Mouse (Mus musculus): ENCODE data around the gene Eno1. TPM values are rescaled to one million over a fixed set of nuclear protein-coding genes. Genes with fewer than 3 reads are reported as not detected.

Eno1 gene
- polyA plus RNA-seq, 1 experiment from 2014 or later, result 1,334 TPM

DNA sequence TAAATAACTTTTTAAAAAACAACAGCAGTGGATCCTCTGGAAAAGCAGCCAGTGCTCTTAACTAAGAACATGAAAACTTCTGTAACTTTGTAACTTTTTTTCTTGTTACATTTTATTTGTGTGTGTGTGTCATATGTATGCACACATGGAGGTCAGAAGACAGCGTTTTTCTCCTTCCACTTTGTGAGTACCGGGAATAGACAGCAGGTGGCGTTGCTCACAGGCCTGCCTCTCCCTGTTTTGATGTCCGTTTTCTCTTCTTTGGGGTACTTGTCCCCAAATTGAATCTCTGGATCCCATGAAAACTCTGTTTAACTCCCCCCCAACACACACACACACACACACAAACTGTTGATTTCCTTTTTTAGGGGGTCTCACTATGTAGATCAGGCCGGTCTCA, 22.6 kb upstream of the Eno1 start:
- Histone ChIP-seq H3K4me3 (replicated peaks) (no peak overlapping the region), H3K36me3 (replicated peaks) (no peaks in the 10 kb centered on the region), H3K9me3 (no peaks in the 10 kb centered on the region), H3K4me2 (no peak overlapping the region), H3K9ac (no peak overlapping the region), H3K27me3 (no peaks in the 10 kb centered on the region), H3K27ac (no peak overlapping the region), H3K4me1 (peaks cover 11% of the 10 kb centered on the region; the same call in 1 of the 2 replicates)
- no peak for ATAC-seq (ENCODE audit: low FRiP score)
- 33% methylated on average over 5 of the region's 5 CpGs for WGBS

DNA sequence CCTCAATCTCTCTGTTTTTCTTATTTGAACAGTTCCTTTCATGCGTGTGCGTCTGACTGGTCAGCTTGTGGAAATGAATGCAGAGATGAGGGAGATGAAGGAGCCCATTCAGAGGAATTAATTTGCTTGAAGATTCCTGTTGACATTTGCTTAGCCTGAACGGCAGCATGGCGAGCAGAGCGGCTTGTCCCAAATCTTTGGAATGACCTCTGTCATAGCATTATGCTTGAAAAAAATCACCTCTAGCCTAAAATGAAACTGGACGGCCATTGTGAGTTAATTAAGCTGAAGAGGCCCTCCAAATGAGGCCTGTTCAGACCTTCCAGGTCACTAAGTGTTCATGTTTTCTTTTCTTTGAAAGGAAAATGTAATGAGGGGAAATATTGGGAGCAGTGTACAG, 20.1 kb upstream of the Eno1 start:
- 20% methylated on average over 6 of the region's 6 CpGs for WGBS
- no peaks in the 10 kb centered on the region for H3K36me3 ChIP-seq (replicated peaks)
- H3K27ac ChIP-seq, result no peak overlapping the region
- no peak overlapping the region for H3K9ac ChIP-seq
- peaks cover 16% of the 10 kb centered on the region for H3K4me1 ChIP-seq
- H3K4me3 ChIP-seq (replicated peaks), result no peak overlapping the region
- no peak for ATAC-seq (ENCODE audit: low FRiP score)
- peaks cover 12% of the 10 kb centered on the region for H3K27me3 ChIP-seq
- H3K4me2 ChIP-seq, result no peak overlapping the region
- H3K9me3 ChIP-seq, result no peaks in the 10 kb centered on the region

GRCm38 (mm10) chr4:150217042-150217554, 19.4 kb upstream of the Eno1 start:
- H3K4me3 ChIP-seq (replicated peaks), result no peak overlapping the region
- H3K9ac ChIP-seq, result no peak overlapping the region

GRCm38 (mm10) chr4:150217935-150218334, 18.6 kb upstream of the Eno1 start:
- Histone ChIP-seq H3K27me3 (peaks cover 14% of the 10 kb centered on the region), H3K27ac (no peak overlapping the region), H3K4me1 (peaks cover 8% of the 10 kb centered on the region), H3K36me3 (replicated peaks) (no peaks in the 10 kb centered on the region), H3K4me3 (replicated peaks) (no peak overlapping the region), H3K9ac (no peak overlapping the region), H3K9me3 (no peaks in the 10 kb centered on the region), H3K4me2 (no peak overlapping the region)
- WGBS, result 94% methylated on average over 1 of the region's 1 CpGs
- ATAC-seq (ENCODE audit: low FRiP score), result no peak

More at GRCm38 (mm10) chr4:150217042-150217554, 19.4 kb upstream of the Eno1 start:
- Histone ChIP-seq H3K4me1 (peaks cover 16% of the 10 kb centered on the region), H3K36me3 (replicated peaks) (no peaks in the 10 kb centered on the region), H3K9me3 (no peaks in the 10 kb centered on the region), H3K27ac (no peak overlapping the region), H3K4me2 (no peak overlapping the region), H3K27me3 (peaks cover 14% of the 10 kb centered on the region)
- 70% methylated on average over 5 of the region's 5 CpGs for WGBS
- no peak for ATAC-seq (ENCODE audit: low FRiP score)

- no peak for ATAC-seq (ENCODE audit: low FRiP score)
- peaks cover 5% of the 10 kb centered on the region for H3K4me1 ChIP-seq
- no peak overlapping the region for H3K4me3 ChIP-seq (replicated peaks)
- no peak overlapping the region for H3K9ac ChIP-seq
- H3K27me3 ChIP-seq, result peaks cover 18% of the 10 kb centered on the region
- H3K4me2 ChIP-seq, result no peak overlapping the region
- H3K27ac ChIP-seq, result no peak overlapping the region
- WGBS, result 71% methylated on average over 9 of the region's 9 CpGs
- no peaks in the 10 kb centered on the region for H3K36me3 ChIP-seq (replicated peaks)
- no peaks in the 10 kb centered on the region for H3K9me3 ChIP-seq
Observed at GRCm38 (mm10) chr4:150219501-150220292, 16.8 kb upstream of the Eno1 start.

GRCm38 (mm10) chr4:150220584-150220983, 15.9 kb upstream of the Eno1 start:
- Histone ChIP-seq H3K36me3 (replicated peaks) (no peaks in the 10 kb centered on the region), H3K9ac (peak overlapping the region; percentile 25; the same call in 1 of the 2 replicates), H3K4me1 (peaks cover 5% of the 10 kb centered on the region), H3K4me3 (replicated peaks) (no peak overlapping the region; the same call in 1 of the 2 replicates), H3K27ac (no peak overlapping the region), H3K27me3 (peaks cover 18% of the 10 kb centered on the region), H3K9me3 (no peaks in the 10 kb centered on the region), H3K4me2 (peak overlapping the region; percentile 19; the same call in 1 of the 2 replicates)
- no peak for ATAC-seq (ENCODE audit: low FRiP score)
- 21% methylated on average over 11 of the region's 11 CpGs for WGBS

DNA sequence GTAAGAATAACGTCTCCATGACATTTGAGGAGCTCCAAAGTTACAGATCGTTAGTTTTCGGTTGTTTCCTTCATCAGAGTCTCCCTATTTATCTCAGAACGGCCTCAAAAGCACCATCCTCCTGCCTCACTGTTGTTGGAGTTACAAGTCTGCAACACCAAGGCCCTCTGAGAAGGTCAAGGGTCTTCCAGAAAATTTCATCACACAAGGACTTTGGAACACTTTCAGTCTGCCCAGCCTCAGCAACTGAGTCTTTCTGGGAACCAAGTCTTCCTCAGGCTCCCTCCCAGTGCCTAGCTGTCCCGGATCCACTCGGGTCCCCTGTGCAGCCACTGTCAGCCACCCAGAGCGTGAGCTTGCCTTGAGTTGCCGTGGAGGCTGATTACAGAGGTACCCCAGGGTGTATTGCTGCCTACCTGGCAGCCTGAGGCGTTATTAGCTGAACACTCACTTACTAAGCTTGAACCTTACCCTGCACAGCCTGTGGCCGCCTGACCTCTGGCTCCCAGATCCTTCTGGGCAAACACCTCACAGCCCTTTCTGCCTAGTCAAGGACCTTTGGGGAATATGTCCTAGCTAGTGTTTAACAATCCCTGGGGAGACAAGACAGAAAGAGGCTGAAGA, 15.4 kb upstream of the Eno1 start:
- WGBS, result 44% methylated on average over 10 of the region's 10 CpGs
- Histone ChIP-seq H3K36me3 (replicated peaks) (no peaks in the 10 kb centered on the region), H3K9ac (no peak overlapping the region), H3K9me3 (no peaks in the 10 kb centered on the region), H3K27me3 (peaks cover 18% of the 10 kb centered on the region), H3K4me1 (peaks cover 5% of the 10 kb centered on the region), H3K4me2 (0 out of 2 replicates have a peak overlapping the region, but pooled peaks have one; percentile 19), H3K4me3 (replicated peaks) (no peak overlapping the region), H3K27ac (no peak overlapping the region)
- ATAC-seq (ENCODE audit: low FRiP score), result no peak

- Histone ChIP-seq H3K4me3 (replicated peaks) (no peak overlapping the region), H3K27ac (no peak overlapping the region), H3K4me2 (no peak overlapping the region), H3K4me1 (peaks cover 14% of the 10 kb centered on the region), H3K27me3 (peaks cover 18% of the 10 kb centered on the region), H3K9ac (no peak overlapping the region), H3K9me3 (no peaks in the 10 kb centered on the region), H3K36me3 (replicated peaks) (no peaks in the 10 kb centered on the region)
- 90% methylated on average over 4 of the region's 4 CpGs for WGBS
- ATAC-seq (ENCODE audit: low FRiP score), result no peak
Observed at GRCm38 (mm10) chr4:150223830-150224229, 12.7 kb upstream of the Eno1 start.

DNA sequence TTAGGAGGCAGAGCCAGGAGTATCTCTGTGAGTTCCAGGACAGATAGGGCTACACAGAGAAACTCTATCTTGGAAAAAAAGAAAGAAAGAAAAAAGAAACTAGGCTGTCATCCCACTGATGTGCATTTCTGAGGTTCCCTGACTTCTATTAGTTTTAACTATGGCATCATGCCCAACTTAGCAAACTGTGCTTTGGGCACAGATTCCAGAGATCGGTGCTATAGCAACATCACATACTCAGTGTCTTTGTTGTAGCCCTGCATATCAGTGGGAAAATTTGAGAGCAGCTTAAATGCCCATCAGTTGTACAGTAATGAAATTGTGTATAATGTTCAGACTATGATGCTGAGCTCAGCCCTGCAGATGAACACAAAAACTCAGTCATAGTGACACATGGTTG, 10.8 kb upstream of the Eno1 start:
- Histone ChIP-seq H3K9ac (no peak overlapping the region), H3K4me1 (peaks cover 25% of the 10 kb centered on the region), H3K27ac (no peak overlapping the region), H3K9me3 (no peaks in the 10 kb centered on the region), H3K4me2 (no peak overlapping the region), H3K4me3 (replicated peaks) (no peak overlapping the region), H3K36me3 (replicated peaks) (no peaks in the 10 kb centered on the region), H3K27me3 (peaks cover 16% of the 10 kb centered on the region)
- 91% methylated on average over 1 of the region's 1 CpGs for WGBS
- ATAC-seq (ENCODE audit: low FRiP score), result no peak

DNA sequence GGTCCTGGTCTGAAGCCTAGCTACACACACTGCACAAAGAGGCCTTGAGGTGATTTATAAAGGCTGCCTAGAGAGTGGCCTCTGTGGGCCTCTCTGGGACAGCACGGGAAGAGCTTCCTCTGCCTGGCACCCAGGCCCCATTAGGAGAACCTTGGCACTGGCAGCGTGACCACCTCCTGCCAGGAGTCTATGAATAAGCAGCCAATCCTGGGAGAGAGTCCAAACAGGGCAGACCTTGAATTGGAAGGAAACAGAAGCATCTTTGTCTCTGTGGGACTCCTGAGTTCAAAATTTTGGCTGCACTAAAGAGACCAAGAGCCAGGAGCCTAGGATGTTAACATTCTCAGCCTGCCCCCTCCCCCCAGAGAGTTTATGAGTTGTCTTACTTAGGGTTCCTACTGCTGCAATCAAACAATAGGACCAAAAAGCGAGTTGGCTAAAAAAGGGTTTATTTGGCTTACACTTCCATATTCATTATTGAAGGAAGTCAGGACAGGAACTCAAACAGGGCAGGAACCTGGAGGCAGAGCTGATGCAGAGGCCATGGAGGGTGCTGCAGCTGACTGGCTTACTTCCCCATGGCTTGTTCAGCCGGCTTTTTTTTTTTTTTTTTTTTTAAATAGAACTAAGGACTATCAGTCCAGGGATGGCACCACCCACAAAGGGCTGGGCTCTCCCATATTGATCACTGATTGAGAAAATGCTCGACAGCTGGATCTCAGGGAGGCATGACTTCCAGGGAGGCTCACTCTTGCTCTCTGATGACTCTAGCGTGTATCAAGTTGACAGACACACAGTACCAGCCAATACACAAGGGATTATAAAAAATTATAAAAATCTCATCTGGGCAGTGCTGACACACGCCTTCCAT, 9.5 kb upstream of the Eno1 start:
- Histone ChIP-seq H3K9me3 (no peaks in the 10 kb centered on the region), H3K4me2 (no peak overlapping the region), H3K27ac (peak overlapping the region; percentile 48; the same call in 1 of the 2 replicates), H3K4me3 (replicated peaks) (no peak overlapping the region), H3K36me3 (replicated peaks) (no peaks in the 10 kb centered on the region), H3K9ac (no peak overlapping the region), H3K4me1 (peaks cover 34% of the 10 kb centered on the region), H3K27me3 (peaks cover 16% of the 10 kb centered on the region; the same call in 1 of the 2 replicates)
- ATAC-seq (ENCODE audit: low FRiP score), result peak; percentile 62; the same call in 1 of the 2 replicates
- WGBS, result 53% methylated on average over 7 of the region's 7 CpGs

DNA sequence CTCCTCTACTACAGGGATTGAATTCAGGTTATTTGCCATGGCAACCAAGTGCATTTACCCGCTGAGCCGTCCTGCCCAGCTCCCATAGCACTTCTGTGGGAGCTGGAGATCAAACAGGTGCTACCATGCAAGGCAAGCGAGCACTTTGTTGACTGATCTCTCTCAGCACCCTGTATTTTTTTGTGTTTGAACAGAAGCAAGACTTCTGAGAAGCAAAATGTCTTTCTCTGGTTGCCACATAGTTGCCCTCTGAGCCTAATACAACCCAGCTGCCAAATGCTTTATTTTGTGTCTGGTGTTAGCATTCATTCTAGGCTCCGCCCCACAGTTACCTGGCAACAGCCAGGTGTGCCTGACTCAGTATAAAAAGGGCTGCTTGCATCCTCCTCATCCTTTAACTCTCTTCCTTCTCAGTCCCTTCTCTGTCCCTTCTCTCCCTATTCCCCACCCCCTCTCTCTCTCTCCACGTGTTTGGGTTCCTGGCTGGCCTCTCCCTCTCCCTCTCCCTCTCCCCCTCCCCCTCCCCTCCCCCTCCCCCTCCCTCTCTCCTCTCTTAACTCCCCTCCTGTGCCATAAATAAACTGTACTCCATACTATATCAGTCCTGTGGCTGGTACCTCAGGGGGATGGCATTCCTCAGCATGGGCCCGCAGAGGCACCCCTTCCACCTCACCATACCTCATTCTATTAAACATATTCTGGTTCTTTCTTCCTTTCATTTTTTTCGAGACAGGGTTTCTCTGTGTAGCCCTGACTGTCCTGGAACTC, 7.8 kb upstream of the Eno1 start:
- WGBS, result 48% methylated on average over 7 of the region's 7 CpGs
- ATAC-seq (ENCODE audit: low FRiP score), result no peak
- H3K4me1 ChIP-seq, result peaks cover 34% of the 10 kb centered on the region
- no peaks in the 10 kb centered on the region for H3K9me3 ChIP-seq
- H3K4me2 ChIP-seq, result no peak overlapping the region
- no peaks in the 10 kb centered on the region for H3K36me3 ChIP-seq (replicated peaks)
- H3K9ac ChIP-seq, result no peak overlapping the region
- peaks cover 15% of the 10 kb centered on the region; the same call in 1 of the 2 replicates for H3K27me3 ChIP-seq
- no peak overlapping the region for H3K27ac ChIP-seq
- H3K4me3 ChIP-seq (replicated peaks), result no peak overlapping the region

Measured in forebrain, embryonic 12.5 days (tissue).